Mouse (Mus musculus): ENCODE measurements around the gene Rgs14. TPM values are rescaled to one million over a fixed set of nuclear protein-coding genes. Genes with fewer than 3 reads are reported as not detected.
A peak's percentile ranks its signal among the peaks of the same experiment; 100 is the strongest.

Rgs14 gene
- polyA plus RNA-seq, 1 experiment from 2014 or later = 0.35 TPM

DNA sequence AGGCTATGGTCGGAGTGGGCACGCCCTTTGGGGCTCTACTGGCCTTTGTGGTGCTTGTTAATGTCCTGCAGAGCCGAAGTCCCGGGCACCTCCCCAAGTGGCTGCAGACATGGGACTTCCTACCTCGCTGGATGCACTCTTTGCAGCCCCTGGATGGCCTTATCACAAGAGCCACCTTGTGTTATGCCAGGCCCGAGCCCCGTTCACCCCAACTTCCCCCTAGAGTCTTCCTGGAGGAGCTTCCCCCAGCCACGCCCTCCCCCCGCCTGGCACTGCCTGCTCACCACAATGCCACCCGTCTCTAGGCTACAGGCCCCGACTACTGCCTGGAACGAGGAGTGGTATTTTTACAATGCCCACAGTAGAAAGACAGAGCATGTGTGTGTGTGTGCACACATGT, 43.8 kb downstream of the Rgs14 start:
- Histone ChIP-seq H3K27me3 (peaks cover 34% of the 10 kb centered on the region), H3K9ac (no peak overlapping the region), H3K4me2 (replicated peaks) (no peak overlapping the region), H3K9me3 (replicated peaks) (no peaks in the 10 kb centered on the region), H3K4me3 (no peak overlapping the region), H3K4me1 (peaks cover 6% of the 10 kb centered on the region), H3K27ac (no peak overlapping the region), H3K36me3 (no peaks in the 10 kb centered on the region)
- ATAC-seq (ENCODE audit: low FRiP score) = no peak
- 83% methylated on average over 12 of the region's 12 CpGs for WGBS

DNA sequence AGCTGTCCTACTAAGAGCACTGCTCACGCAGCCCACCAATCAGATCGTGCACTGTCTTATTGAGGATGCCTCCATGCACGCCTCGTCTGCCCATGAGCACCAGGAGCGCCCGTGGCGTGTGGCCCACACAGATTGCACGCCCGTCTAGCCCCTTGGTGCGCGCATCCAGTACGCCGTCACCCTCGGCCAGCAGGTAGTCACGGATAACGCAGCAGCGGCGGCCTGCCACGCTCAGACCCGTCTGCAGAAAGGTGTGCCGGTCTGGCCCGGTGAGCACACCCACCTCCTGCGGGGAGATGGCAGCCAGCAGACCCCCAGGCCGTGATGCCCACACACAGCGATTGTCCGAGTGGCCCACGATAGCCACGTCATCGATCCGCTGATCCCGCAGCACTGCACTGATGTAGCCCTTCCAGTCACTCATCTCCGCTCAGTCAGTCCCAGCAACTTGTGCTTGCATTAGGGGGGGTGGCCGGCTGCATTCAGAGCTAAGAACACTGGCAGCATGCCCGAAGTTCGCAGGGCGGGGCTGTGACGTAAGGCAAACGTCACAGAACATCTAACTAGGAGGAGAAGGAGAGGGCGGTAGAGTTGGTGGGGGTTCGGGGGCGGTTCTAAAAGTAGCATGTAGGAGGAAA, 45.3 kb downstream of the Rgs14 start, which contains the start of gene Pfn3:
Pfn3 (minus strand) TSS at position 490 of the 638 bp plus-strand sequence.
- WGBS = 10% methylated on average over 41 of the region's 41 CpGs
- peaks cover 48% of the 10 kb centered on the region for H3K27me3 ChIP-seq

DNA sequence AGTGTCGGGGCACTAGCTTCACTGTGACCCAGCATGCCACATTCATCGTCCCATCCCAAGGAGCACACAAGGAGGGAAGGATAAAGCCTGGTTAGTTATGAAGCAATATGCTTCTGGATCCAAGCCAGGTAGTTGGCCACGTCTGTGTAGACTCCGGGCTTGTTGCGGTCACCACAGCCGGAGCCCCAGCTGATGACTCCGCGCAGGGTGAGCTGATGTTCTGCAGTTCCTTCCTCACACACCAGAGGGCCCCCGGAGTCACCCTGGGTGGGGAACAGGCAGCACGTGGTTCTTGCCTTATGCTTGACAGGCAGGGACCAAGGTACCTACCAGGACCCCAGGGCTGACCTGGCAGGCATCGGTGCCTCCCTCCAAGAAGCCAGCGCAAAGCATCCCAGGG, 48.5 kb downstream of the Rgs14 start:
- 11% methylated on average over 12 of the region's 12 CpGs for WGBS
- Histone ChIP-seq H3K4me2 (replicated peaks) (peak overlapping the region; percentile 27; the same call in 1 of the 2 replicates), H3K4me1 (peaks cover 16% of the 10 kb centered on the region), H3K9ac (peak overlapping the region; percentile 13; the same call in 1 of the 2 replicates), H3K27me3 (peaks cover 76% of the 10 kb centered on the region), H3K36me3 (no peaks in the 10 kb centered on the region), H3K9me3 (replicated peaks) (no peaks in the 10 kb centered on the region), H3K27ac (no peak overlapping the region), H3K4me3 (no peak overlapping the region)
- ATAC-seq (ENCODE audit: low FRiP score) = peak; percentile 38; the same call in 1 of the 2 replicates

More for the DNA sequence above, 45.3 kb downstream of the Rgs14 start, which contains the start of gene Pfn3:
- H3K9ac ChIP-seq = peak within 1 kb of the TSS; percentile 44; the same call in 1 of the 2 replicates
- H3K4me2 ChIP-seq (replicated peaks) = peak within 1 kb of the TSS; percentile 63
- ATAC-seq (ENCODE audit: low FRiP score) = peak; percentile 65
- no peak within 1 kb of the TSS for H3K27ac ChIP-seq
- H3K36me3 ChIP-seq = no peaks in the 10 kb centered on the region
- H3K4me1 ChIP-seq = peaks cover 6% of the 10 kb centered on the region
- peak within 1 kb of the TSS; percentile 34 for H3K4me3 ChIP-seq
- H3K9me3 ChIP-seq (replicated peaks) = no peaks in the 10 kb centered on the region

DNA sequence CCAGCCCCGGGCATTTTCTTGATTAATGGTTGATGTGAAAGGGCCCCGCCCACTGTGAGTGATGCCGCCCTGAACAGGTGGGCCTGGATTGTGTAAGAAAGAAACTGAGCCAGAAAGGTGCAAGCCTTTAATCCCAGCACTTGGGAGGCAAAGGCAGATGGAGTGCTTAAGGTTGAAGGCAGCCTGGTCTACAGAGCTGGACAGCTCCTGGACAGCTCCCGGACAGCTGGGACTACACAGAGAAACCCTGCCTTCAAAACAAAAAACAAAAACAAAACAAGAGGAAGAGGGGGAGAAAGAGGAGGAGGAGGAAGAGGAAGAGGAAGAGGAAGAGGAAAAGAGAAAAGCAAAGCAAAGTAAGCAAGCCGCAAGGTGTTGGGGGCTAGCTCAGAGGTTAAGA, 49.6 kb downstream of the Rgs14 start:
- 86% methylated on average over 5 of the region's 5 CpGs for WGBS
- peaks cover 16% of the 10 kb centered on the region for H3K4me1 ChIP-seq
- no peak overlapping the region for H3K4me3 ChIP-seq
- no peaks in the 10 kb centered on the region for H3K9me3 ChIP-seq (replicated peaks)
- no peaks in the 10 kb centered on the region for H3K36me3 ChIP-seq
- H3K27ac ChIP-seq = no peak overlapping the region
- ATAC-seq (ENCODE audit: low FRiP score) = no peak
- no peak overlapping the region for H3K9ac ChIP-seq
- H3K4me2 ChIP-seq (replicated peaks) = no peak overlapping the region
- peaks cover 72% of the 10 kb centered on the region for H3K27me3 ChIP-seq

DNA sequence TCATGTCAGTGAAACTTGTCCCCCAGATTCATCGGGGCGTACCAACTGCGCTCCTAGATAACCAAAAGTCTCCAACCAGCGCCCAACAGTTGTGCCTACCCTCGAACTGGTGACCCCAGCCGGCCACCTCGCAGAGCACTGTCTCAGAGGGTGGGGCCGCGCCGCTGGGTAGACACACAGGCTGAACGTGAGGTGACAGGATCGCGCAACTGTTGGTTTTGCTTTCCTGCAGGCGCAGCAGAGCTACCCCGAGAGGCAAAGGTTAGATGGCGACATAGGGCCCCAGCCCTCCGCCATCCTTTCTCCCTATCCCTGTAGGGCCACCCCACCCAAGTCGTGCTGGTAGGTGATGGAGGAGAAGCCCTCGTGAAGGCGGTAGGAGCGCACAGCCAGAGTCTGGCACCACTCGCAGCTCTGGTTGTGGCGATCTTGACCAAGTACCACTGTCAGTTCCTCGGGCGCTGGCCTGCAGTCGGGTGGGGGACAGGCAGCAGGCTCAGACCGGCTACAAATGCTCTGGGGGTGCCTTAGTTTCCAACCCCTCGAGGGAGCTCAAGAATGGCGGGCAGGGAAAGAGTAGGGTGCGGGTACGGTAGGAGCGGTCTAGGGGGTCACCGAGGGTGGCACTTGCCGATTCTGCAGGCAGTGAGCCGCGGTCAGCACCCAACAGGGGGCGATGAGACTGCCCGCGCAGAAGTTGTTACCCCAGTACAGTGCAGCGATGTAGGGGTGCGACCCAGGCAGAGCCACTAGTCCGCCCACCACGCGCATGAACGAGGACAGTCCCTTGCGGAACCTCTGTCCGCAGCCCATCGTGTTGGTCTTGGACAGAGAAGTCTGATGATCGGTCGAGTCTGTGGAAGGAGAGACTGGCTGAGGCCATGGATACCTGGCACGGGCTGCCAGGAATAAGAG, 50.7 kb downstream of the Rgs14 start:
- Histone ChIP-seq H3K27ac (no peak overlapping the region), H3K27me3 (peaks cover 62% of the 10 kb centered on the region), H3K36me3 (no peaks in the 10 kb centered on the region), H3K9me3 (replicated peaks) (no peaks in the 10 kb centered on the region), H3K4me1 (peaks cover 10% of the 10 kb centered on the region), H3K4me2 (replicated peaks) (no peak overlapping the region), H3K4me3 (no peak overlapping the region), H3K9ac (no peak overlapping the region)
- peak; percentile 31; the same call in 1 of the 2 replicates for ATAC-seq (ENCODE audit: low FRiP score)
- 25% methylated on average over 51 of the region's 51 CpGs for WGBS

DNA sequence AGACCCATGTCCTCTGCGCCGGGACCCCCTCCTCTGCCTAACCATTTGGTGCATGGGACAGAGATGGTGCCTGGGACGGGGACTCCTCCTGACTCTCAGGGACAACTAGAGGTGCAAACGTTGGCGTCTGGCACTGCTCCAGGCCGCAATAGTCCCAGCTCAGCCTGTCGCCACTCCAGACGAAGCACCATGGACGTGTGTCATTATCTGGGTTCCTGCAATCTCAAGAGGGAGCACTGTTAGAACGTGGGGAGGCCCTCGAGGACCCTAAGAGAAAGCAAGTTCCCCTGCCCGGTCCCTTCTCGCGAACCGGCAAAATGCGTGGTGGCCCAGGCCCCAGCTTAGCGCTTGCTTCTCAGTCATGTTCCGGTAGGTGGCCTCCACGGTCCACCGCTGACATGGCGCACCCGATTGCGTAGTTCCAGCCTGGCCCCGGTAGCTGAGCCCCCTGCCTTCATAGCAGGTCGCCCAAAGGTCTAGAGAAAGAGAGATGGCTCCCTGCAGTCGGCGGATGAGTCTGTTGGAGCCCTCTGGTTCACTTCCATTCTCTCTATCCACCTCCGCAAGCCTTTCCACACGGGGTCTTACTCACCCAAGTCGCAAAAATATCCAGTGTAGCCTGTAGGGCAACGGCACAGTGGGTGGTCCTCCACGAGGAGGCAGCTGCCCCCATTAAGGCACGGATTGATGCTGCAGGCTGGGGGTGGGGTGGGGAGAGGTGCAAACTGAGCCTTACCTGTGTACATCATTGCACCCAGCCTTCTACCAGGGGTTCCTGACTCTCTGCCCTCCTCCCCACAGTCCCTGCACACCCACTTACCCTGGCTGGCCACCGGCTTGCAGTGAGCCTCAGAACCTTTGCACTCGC, 51.6 kb downstream of the Rgs14 start:
- 15% methylated on average over 35 of the region's 35 CpGs for WGBS
- Histone ChIP-seq H3K27me3 (peaks cover 62% of the 10 kb centered on the region), H3K4me1 (peaks cover 10% of the 10 kb centered on the region), H3K27ac (no peak overlapping the region), H3K4me2 (replicated peaks) (peak overlapping the region; percentile 45), H3K9me3 (replicated peaks) (no peaks in the 10 kb centered on the region), H3K36me3 (no peaks in the 10 kb centered on the region), H3K9ac (peak overlapping the region; percentile 38), H3K4me3 (peak overlapping the region; percentile 20)
- peak; percentile 55 for ATAC-seq (ENCODE audit: low FRiP score)

DNA sequence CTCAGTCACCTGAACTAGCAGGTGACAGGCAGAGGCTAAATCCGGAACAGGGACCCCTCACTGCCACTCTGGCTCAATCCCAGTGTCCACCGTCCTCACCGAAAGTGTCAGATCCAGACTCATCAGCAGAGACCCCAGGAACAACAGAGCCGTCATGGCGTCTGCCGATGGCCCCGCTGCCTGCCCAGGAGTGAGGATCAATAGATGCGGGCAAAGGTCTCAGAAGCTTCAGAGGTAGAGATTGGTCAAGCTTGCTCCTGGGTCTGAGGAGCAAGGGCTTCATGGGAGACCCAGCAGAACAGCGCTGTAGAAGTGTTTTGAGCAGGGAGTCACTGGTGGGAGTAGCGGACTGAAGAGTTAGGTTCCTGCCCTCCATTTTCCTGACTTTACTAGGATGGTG, 57.1 kb downstream of the Rgs14 start, which contains the start of gene F12:
F12 (minus strand) TSS at position 181 of the 400 bp plus-strand sequence.
- Histone ChIP-seq H3K9ac (no peak within 1 kb of the TSS), H3K27me3 (peaks cover 18% of the 10 kb centered on the region), H3K4me3 (no peak within 1 kb of the TSS), H3K4me2 (replicated peaks) (no peak within 1 kb of the TSS), H3K9me3 (replicated peaks) (no peaks in the 10 kb centered on the region), H3K27ac (no peak within 1 kb of the TSS), H3K36me3 (no peaks in the 10 kb centered on the region), H3K4me1 (no peaks in the 10 kb centered on the region; the same call in 1 of the 2 replicates)
- no peak for ATAC-seq (ENCODE audit: low FRiP score)
- WGBS = 92% methylated on average over 10 of the region's 10 CpGs

DNA sequence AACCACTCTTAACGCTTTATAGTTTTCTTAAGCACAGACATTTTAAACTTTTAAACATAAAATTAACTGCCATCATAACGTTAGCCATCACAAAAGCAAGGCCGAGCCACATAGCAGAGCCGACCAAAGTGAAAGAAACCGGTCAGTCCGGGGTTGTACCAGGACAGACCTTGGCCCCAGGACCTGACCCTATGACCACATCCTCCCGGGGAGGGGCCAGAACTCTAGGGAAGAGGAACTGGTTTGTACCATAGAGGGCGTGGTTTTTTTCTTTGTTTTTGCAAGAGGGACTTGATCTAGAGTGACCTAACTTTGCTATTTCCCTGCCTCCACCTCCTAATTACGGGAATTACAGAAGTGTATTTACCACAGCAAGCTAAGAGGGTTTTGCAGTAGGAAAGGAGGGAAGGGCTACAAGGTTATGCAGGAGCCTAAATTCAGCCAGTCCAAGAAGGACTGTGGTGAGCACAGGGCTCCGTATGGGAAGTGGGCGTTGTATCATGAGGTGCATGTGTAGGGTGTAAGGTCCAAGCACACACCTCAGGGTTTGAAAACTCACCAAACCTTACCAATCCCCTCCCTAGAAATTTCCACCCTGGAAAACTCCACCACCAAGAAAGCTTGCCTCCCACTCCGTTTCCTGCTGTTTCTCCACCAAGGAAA, 59.8 kb downstream of the Rgs14 start:
- no peak overlapping the region for H3K27ac ChIP-seq
- WGBS = 77% methylated on average over 12 of the region's 12 CpGs
- no peak overlapping the region for H3K9ac ChIP-seq
- H3K27me3 ChIP-seq = no peaks in the 10 kb centered on the region
- H3K4me1 ChIP-seq = no peaks in the 10 kb centered on the region
- H3K9me3 ChIP-seq (replicated peaks) = 0 out of 2 replicates have a peak, but pooled peaks cover 6% of the 10 kb centered on the region
- H3K4me2 ChIP-seq (replicated peaks) = no peak overlapping the region
- no peak overlapping the region for H3K4me3 ChIP-seq
- H3K36me3 ChIP-seq = no peaks in the 10 kb centered on the region
- no peak for ATAC-seq (ENCODE audit: low FRiP score)

DNA sequence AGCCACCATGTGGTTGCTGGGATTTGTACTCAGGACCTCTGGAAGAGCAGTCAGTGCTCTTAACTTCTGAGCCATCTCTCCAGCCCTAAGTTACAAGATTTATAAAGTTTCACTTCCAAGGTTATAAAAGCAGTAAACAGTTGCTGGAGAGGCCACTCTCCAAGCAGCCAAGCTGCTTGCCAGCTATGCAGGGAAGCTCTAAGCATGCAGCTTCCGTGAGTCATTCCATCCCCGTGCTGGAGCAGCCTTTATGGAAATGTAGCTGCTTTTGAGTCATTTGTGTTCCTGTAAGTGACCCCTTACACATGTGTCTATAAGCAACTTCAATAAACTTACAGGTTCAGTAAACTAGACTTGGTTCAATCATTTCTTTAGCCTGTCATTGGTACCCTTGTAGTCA, 61.0 kb downstream of the Rgs14 start:
- Histone ChIP-seq H3K4me3 (no peak overlapping the region), H3K27ac (no peak overlapping the region), H3K9me3 (replicated peaks) (0 out of 2 replicates have a peak, but pooled peaks cover 6% of the 10 kb centered on the region), H3K27me3 (no peaks in the 10 kb centered on the region), H3K4me2 (replicated peaks) (no peak overlapping the region), H3K4me1 (no peaks in the 10 kb centered on the region), H3K9ac (no peak overlapping the region), H3K36me3 (no peaks in the 10 kb centered on the region)
- no peak for ATAC-seq (ENCODE audit: low FRiP score)
- 75% methylated on average over 2 of the region's 2 CpGs for WGBS

DNA sequence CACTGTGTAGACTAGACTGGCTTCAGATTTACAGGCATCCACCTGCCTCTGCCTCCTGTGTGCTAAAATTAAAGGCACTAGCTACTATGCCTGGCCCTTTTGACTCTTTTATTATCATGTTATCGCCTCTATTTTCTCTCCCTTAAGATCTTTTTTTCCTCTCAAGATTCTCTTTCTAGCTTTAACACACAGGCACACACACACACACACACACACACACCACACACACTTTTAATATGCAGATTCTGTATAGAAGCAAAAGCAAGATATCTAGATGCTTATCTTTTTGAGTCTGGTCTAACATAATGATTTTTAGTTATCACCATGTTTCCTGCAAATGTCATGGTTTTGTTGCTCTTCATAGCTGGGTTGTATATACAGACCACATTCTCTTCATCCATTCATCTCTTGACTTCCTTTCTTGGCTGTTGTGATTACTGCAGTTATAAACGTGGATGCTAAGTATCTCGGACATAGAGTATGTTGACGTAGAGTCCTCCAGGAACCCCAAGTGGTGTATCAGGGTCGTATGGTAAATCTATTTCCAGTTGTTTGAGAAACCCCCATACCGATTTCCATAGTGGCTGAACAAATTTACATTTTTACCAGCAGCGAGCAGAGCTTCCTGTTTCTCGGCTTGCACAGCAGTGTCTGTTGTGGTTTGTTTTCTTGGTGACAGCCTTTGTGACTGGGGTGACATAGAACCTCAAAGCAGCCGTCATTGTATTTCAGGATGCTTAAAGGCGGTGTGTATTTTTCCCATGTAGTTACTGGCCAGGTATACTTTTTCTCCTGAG, 62.6 kb downstream of the Rgs14 start:
- Histone ChIP-seq H3K27ac (no peak overlapping the region), H3K27me3 (no peaks in the 10 kb centered on the region), H3K9me3 (replicated peaks) (0 out of 2 replicates have a peak, but pooled peaks cover 6% of the 10 kb centered on the region), H3K36me3 (no peaks in the 10 kb centered on the region), H3K4me3 (no peak overlapping the region), H3K4me2 (replicated peaks) (no peak overlapping the region), H3K4me1 (no peaks in the 10 kb centered on the region), H3K9ac (no peak overlapping the region)
- ATAC-seq (ENCODE audit: low FRiP score) = no peak
- 75% methylated on average over 10 of the region's 10 CpGs for WGBS
